Mouse (Mus musculus) kidney, adult 2 months (tissue): ENCODE measurements around the gene Spink2. TPM values are rescaled to one million over a fixed set of nuclear protein-coding genes. Genes with fewer than 3 reads are reported as not detected.

Source experiments
- DNase-seq: peaks from one replicate; pipeline ENCODE4 v3.0.0; 2021
- H3K27ac ChIP-seq: fragments of 200-500 bp; 2 replicates; pipeline ENCODE4 v1.5.1; 2012; ENCODE audit warnings: low read depth, low read length, control low read depth, inconsistent platforms; ENCODE audit not compliant: insufficient read depth
- H3K27me3 ChIP-seq: fragments of 200-500 bp; replicated peaks from 2 replicates; pipeline ENCODE4 v1.6.1; 2012; ENCODE audit warnings: mild to moderate bottlenecking, moderate library complexity, low read length, inconsistent platforms; ENCODE audit not compliant: control insufficient read depth, insufficient read depth
- H3K36me3 ChIP-seq: fragments of 200-500 bp; 2 replicates; pipeline ENCODE4 v1.6.1; 2012; ENCODE audit warnings: mild to moderate bottlenecking, moderate library complexity, low read length, inconsistent platforms; ENCODE audit not compliant: control insufficient read depth, insufficient read depth
- H3K4me1 ChIP-seq: fragments of 200-500 bp; 2 replicates; pipeline ENCODE4 v1.6.1; 2011; ENCODE audit warnings: low read length; ENCODE audit not compliant: control insufficient read depth, insufficient read depth
- H3K4me3 ChIP-seq: fragments of 200-500 bp; 2 replicates; pipeline ENCODE4 v1.5.1; 2011; ENCODE audit warnings: mild to moderate bottlenecking, low read depth, low read length, control low read depth; ENCODE audit not compliant: insufficient read depth
- CTCF ChIP-seq: fragments of 200-500 bp; conservative IDR thresholded peaks from 2 replicates; pipeline ENCODE4 v1.5.1; 2011; ENCODE audit warnings: low read depth, mild to moderate bottlenecking, control low read depth, low read length, moderate library complexity, mixed read lengths; ENCODE audit not compliant: insufficient read depth, insufficient read length
- POLR2A ChIP-seq: fragments of 200-500 bp; IDR thresholded peaks from one replicate; pipeline ENCODE4 v1.6.1; 2011; ENCODE audit warnings: low read depth, low read length, control low read depth
- WGBS: fragments of 180-500 bp; shearing (Covaris S2); methylation state at CpG from one replicate; pipeline ENCODE4 v1.1.7; 2018; 5-methylcytosine and 5-hydroxymethylcytosine counted together
- polyA plus RNA-seq: library from polyadenylated mRNA; depleted of rRNA; stranded (reverse); fragments of >200 nt; gene quantifications from 2 replicates; pipeline ENCODE4 v1.2.3, GENCODE M21; 2012; rRNA removed

The Spink2 gene
- polyA plus RNA-seq, 1 experiment: 0.23 TPM

- 84% methylated on average over 7 of the region's 7 CpGs for WGBS
- Histone ChIP-seq H3K4me3 (no peak overlapping the region), H3K36me3 (no peaks in the 10 kb centered on the region), H3K4me1 (no peaks in the 10 kb centered on the region), H3K27me3 (no peaks in the 10 kb centered on the region), H3K27ac (no peak overlapping the region)
- TF ChIP-seq CTCF (no peak), POLR2A (no peak)
- DNase-seq: no peak
These were observed 47.7 kb downstream of the Spink2 start for GRCm38 (mm10) chr5:77163597-77163996.

GRCm38 (mm10) chr5:77162566-77162965 lies 48.7 kb downstream of the Spink2 start:
- no peak for DNase-seq
- TF ChIP-seq CTCF (no peak), POLR2A (no peak)
- no peaks in the 10 kb centered on the region for H3K4me1 ChIP-seq
- no peak overlapping the region for H3K4me3 ChIP-seq
- no peaks in the 10 kb centered on the region for H3K27me3 ChIP-seq
- H3K36me3 ChIP-seq: no peaks in the 10 kb centered on the region
- 96% methylated on average over 3 of the region's 3 CpGs for WGBS
- no peak overlapping the region for H3K27ac ChIP-seq

GRCm38 (mm10) chr5:77157777-77158540 lies 53.3 kb downstream of the Spink2 start:
- no peaks in the 10 kb centered on the region for H3K4me1 ChIP-seq
- no peaks in the 10 kb centered on the region for H3K27me3 ChIP-seq
- WGBS: 32% methylated on average over 14 of the region's 14 CpGs
- DNase-seq: no peak
- H3K4me3 ChIP-seq: no peak overlapping the region
- TF ChIP-seq POLR2A (no peak), CTCF (no peak)
- H3K36me3 ChIP-seq: no peaks in the 10 kb centered on the region
- H3K27ac ChIP-seq: no peak overlapping the region

- no peak overlapping the region for H3K4me3 ChIP-seq
- H3K27me3 ChIP-seq: no peaks in the 10 kb centered on the region
- H3K4me1 ChIP-seq: no peaks in the 10 kb centered on the region
- WGBS: 61% methylated on average over 5 of the region's 5 CpGs
- TF ChIP-seq CTCF: no peak
- TF ChIP-seq POLR2A: no peak
- H3K36me3 ChIP-seq: no peaks in the 10 kb centered on the region
- H3K27ac ChIP-seq: no peak overlapping the region
- no peak for DNase-seq
These were observed 54.3 kb downstream of the Spink2 start for GRCm38 (mm10) chr5:77156938-77157337.

- no peak overlapping the region for H3K27ac ChIP-seq
- WGBS: 90% methylated on average over 12 of the region's 12 CpGs
- H3K4me3 ChIP-seq: no peak overlapping the region
- H3K27me3 ChIP-seq: no peaks in the 10 kb centered on the region
- H3K36me3 ChIP-seq: no peaks in the 10 kb centered on the region
- no peaks in the 10 kb centered on the region for H3K4me1 ChIP-seq
- DNase-seq: no peak
- TF ChIP-seq CTCF: no peak
- no peak for TF ChIP-seq POLR2A
These were observed 55.7 kb downstream of the Spink2 start for GRCm38 (mm10) chr5:77155526-77155925.

Other genes with a start within 250 kb of the Spink2 start
- gene Srp72, start 236.8 kb downstream of the Spink2 start, polyA plus RNA-seq: 21.5 and 24.4 TPM in 2 replicates
- 0.30 and 0.50 TPM in 2 replicates for gene Arl9, start 207.4 kb downstream of the Spink2 start, polyA plus RNA-seq
- gene Thegl, start 195.4 kb downstream of the Spink2 start, polyA plus RNA-seq: not detected in 2 replicates
- gene Hopx, start 96.3 kb downstream of the Spink2 start, polyA plus RNA-seq: 14.2 and 18.4 TPM in 2 replicates
- gene Rest, start 54.0 kb upstream of the Spink2 start, polyA plus RNA-seq: 7.3 and 8.3 TPM in 2 replicates
- gene Noa1, start 98.6 kb upstream of the Spink2 start, polyA plus RNA-seq: 15.1 and 17.7 TPM in 2 replicates
- 15.7 and 32.2 TPM in 2 replicates for gene Polr2b, start 98.7 kb upstream of the Spink2 start, polyA plus RNA-seq
- gene Igfbp7, start 196.6 kb upstream of the Spink2 start, polyA plus RNA-seq: 4,855 and 6,899 TPM in 2 replicates